Mouse (Mus musculus): ENCODE measurements around the gene Gns.

Gns gene

GRCm38 (mm10) chr10:121365781-121366272, 937 bp downstream of the Gns start:
- DNase-seq (ENCODE audit: low read depth, low spot score) = peak; percentile 33

DNA sequence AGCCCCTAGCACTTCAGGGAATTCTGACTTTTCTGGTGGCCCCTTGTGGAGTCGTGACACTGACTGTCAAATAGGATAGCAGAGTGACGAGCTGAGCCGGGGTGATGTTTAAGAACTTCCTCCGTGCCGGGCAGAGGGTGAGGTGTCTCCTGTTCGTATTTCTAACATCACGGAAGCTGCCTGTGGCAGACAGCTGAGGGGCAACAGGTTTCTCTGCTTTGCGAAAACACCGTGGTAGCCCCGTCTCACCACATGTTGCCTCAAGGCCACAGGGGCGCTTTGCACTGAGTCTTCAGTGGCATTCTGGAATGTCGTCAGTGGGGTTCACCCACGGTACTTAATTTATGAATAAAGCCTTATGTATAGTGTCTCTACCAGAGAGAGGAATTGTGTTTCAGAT, 2.4 kb downstream of the Gns start:
- DNase-seq (ENCODE audit: low read depth, low spot score) = no peak

DNA sequence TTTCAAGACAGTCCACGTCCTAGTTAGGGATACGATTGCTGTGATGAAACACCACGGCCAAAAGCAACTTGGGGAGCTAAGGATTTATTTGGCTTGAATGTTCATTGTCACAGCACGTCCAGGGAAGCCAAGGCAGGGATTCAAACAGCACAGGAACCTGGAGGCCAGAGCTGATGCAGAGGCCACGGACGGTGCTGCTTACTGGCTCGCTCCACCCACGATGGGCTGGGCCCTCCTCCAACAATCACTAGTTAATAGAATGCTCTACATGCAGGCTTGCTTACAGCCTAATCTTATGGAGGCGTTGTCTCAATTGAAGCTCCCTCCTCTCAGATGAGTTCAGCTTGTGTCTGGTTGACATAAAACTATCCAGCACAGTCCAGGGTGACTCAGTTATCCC, 2.9 kb downstream of the Gns start:
- DNase-seq (ENCODE audit: low read depth, low spot score) = no peak

DNA sequence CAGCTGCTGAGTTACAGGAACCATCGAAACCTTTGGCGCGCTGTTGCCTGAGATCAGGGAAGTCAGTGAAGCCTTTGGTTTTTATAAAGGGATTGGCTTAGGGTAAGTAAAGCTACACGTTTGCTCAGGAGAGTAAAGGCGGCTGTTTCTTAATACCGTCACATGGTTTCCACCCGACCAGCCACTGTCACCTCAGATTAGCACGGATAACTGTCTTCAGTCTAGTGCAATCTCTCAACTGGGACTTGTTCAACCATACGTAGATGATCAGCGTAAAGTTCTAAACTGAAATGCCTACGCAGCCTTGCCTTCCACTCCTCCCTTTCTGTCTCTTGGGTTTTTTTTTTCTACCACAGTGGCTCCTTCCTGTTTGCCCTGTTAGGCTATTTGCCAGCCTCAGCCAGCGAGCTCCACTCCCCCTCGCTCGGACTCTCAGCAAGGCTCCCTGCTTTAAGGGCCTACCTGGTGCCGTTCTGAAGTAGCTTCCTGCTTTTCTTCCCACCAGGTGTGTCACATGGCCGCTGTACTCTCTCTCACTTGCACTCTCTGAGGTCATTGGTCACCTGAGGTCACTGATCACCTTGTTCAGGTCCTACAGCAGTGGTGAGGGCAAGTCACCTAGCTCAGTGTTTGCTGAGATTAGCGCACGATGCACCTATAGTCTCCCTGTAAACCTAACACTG, 4.0 kb downstream of the Gns start:
- DNase-seq (ENCODE audit: low read depth, low spot score) = no peak

DNA sequence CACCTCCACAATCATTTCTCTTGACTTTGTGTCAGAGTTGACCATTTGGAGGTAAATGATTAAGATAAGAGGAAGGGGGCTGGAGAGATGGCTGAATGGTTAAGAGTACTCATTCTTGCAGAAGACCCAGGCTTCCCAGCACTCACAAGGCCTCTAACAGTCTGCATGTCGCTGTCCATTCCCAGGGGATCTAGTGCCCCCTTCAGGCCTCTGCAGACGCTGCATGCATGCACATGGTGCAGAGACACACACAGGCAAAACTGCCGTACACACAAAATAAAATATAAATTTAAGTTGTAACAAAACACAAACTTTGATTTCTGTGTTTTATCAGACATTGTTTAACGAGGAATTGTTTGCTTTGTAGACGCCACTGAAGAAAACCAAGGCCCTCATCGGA, 5.9 kb downstream of the Gns start:
- DNase-seq (ENCODE audit: low read depth, low spot score) = peak; percentile 52

- peak; percentile 71 for DNase-seq (ENCODE audit: low read depth, low spot score)
Measured at GRCm38 (mm10) chr10:121374013-121374412, 9.1 kb downstream of the Gns start.

- peak; percentile 92 for DNase-seq (ENCODE audit: low read depth, low spot score)
Measured at GRCm38 (mm10) chr10:121374693-121375620, 10.1 kb downstream of the Gns start.

- peak; percentile 84 for DNase-seq (ENCODE audit: low read depth, low spot score)
Measured at GRCm38 (mm10) chr10:121375649-121376493, 11.0 kb downstream of the Gns start.

DNA sequence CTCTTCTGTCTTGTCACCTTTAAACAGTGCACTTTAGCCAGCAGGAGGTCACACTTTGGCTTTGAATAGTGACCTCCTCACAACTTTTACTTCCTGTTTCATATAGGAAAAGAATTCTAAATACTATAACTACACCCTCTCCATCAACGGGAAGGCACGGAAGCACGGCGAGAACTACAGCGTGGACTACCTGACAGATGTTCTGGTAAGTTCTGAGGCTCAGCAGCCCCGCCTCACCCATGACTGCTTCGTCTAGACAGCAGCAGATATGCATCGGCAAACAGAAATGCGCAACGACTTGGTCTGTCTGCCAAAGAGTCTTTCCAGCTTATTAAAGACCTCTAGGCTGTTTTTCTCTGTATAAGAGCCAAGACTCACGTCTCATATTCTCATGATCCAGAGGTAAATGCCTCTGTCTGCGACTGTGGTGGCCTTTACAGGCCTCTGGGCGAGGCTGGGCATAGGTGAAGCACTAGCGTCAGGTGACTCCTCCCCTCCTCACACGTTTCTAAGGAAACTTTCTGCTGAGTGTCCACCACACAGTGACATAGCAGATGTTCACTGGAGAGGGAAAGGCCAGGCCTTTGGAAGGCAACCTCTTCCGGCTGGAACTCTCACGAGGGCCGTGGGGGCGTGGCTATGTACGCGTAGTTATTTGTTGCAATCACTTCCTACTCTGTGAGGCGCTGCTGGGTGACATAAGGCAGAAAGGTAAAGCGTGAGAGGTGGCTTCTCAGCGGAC, 11.8 kb downstream of the Gns start:
- DNase-seq (ENCODE audit: low read depth, low spot score) = peak; percentile 87

DNA sequence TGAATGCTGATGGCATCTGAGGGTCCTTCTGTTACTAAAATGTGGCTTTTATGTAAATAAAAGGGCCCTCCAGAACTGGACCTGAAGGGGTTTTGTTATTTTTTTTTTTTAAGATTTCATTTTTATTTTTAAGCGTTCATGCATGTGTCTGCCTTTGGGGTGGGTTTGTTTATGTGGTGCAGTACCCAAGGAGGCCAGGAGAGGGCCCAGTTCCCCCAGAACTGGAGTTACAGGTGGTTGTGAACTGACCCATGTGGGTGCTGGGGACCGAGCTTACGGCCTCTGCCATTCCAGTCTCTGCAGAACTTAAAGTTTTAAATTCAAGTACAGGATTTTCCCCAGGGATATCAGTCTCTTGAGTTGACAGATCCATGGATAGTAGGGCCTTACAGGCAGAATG, 14.5 kb downstream of the Gns start:
- DNase-seq (ENCODE audit: low read depth, low spot score) = no peak

DNA sequence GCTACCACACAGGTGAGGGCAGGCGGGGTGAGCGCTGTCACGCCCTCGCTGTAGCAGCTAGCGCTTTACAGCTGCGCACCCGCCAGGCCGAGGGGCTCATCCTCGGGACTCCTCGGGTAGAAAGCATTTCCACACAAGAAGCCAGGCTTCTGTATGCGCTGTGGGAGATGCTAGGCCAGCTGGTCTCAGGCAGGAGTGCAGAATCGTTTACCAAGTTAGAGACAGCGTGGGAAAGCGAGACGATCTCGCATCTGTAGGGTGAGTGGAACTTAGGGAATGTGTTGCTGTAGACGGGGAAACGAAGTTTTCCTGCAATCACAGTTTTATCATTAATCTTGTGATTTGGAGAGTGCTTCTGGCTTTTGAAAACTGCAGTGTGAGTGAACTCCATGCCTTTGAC, 16.4 kb downstream of the Gns start:
- no peak for DNase-seq (ENCODE audit: low read depth, low spot score)

GRCm38 (mm10) chr10:121384710-121385109, 19.8 kb downstream of the Gns start:
- DNase-seq (ENCODE audit: low read depth, low spot score) = no peak

GRCm38 (mm10) chr10:121385695-121386094, 20.8 kb downstream of the Gns start:
- no peak for DNase-seq (ENCODE audit: low read depth, low spot score)

- no peak for DNase-seq (ENCODE audit: low read depth, low spot score)
Measured at GRCm38 (mm10) chr10:121386347-121386746, 21.5 kb downstream of the Gns start.

GRCm38 (mm10) chr10:121390602-121391001, 25.7 kb downstream of the Gns start:
- DNase-seq (ENCODE audit: low read depth, low spot score) = no peak

DNA sequence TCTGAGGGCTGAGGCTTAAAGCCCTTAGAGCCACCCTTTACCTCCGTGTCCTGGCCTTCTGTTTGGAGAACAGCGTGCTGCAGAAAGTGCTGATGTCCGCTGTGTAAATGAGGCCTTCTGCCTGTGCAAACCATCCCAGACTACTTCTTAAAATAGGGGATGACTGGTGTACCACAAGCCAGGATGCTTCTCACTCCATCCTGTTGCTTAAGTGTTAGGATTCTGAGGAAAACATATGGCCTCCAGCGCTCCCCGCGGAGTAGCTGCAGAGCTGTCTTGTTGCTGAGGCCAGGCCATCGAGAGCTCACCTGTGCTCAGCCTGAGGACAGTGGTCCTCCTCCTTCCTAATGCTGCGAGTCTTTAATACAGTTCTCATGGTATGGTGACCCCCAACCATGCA, 27.0 kb downstream of the Gns start:
- DNase-seq (ENCODE audit: low read depth, low spot score) = no peak

DNA sequence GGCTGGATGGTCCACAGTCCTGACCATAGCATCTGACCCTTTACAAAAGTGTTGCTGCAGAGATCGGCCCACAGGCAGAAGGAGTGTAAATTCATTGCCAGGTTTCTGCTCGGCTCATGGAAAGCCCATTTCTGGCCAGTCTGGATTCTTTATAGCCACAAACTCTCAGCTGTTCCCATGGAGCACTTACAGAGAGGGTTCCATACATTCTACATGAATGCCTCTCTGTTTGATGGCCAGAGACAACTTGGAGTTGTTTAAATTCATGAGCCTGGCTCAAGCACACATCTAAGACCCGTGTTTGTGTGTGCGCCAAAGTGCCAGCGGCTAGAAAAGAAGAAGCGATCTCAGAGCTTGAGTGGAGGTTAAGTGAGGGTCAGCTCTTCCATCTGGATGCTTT, 29.4 kb downstream of the Gns start:
- DNase-seq (ENCODE audit: low read depth, low spot score) = no peak

- DNase-seq (ENCODE audit: low read depth, low spot score) = no peak
Measured at GRCm38 (mm10) chr10:121394789-121395325, 30.0 kb downstream of the Gns start.

GRCm38 (mm10) chr10:121395542-121396176, 30.8 kb downstream of the Gns start:
- DNase-seq (ENCODE audit: low read depth, low spot score) = no peak

DNA sequence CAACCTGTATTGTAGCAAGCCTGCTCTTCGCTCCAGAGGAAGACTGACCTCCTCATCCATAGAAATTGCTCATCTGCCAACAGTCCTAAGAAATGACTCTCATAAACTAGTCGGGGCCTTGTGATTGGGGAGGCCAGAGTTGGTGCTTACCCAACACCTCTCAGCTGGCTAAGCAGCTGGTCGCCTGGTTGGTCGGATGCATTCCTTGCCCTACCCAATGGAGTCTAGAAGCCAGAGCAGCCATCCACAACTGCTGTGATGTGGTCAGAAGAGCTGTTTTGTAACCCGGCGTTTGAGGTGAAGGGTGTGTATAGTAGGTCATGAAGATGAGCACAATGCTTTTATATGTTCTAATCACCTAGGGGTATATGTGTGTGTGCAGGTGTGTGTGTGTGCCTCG, 33.7 kb downstream of the Gns start:
- no peak for DNase-seq (ENCODE audit: low read depth, low spot score)

Measured in A20 (cell line).